Mouse (Mus musculus) heart, postnatal 4 days (tissue): ENCODE data around the gene Efcab6. TPM values are rescaled to one million over a fixed set of nuclear protein-coding genes. Genes with fewer than 3 reads are reported as not detected.

Experiments
- DNase-seq: peaks from one replicate; pipeline ENCODE4 v3.0.0; 2021
- total RNA-seq, 2 experiments: library from RNA; stranded (reverse); gene quantifications; 2 replicates each; pipeline ENCODE4 v1.2.3; 2021

Efcab6 gene
- total RNA-seq, 2 experiments from 2014 or later: not detected

GRCm38 (mm10) chr15:84058841-84059240 lies 6.3 kb downstream of the Efcab6 start:
- no peak for DNase-seq

DNA sequence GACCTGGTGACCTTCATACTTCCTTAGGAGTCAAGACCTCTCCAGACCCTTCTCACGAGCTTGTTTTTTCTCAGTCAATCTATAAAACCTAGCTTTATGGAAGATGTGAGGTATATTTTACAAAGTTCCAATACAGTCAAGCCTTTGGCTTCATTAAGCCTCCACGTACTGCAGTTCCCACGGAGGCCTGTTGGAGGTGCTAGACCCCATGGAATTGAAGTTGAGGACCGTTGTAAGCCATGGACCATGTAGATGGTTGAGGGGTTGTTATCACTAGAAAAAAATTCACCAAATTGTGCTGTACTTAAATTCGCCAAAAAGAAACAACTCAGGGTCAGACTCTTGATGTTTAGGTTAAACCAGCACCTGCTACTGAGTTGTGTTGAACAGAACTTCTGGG lies 9.1 kb downstream of the Efcab6 start:
- DNase-seq: no peak

DNA sequence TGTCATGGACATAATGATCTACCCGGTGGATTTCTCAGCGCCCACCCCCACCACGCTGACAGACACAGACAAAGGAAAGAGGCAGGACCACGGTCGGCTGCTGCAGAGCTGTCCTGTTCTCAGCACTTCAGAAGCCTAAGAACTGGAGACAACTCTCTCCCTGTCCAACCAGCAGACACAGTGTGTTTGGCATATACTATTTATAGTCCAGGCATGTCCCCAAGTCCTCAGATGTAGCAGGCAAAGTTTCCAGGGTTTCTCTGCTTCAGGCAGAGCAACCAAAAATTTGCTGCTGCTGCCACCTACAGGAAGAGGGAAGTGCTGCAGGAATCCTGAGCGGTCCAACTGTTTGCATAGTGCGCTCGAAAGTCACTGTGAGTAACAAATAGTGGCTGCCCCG lies 11.3 kb downstream of the Efcab6 start:
- peak; percentile 89 for DNase-seq

- no peak for DNase-seq
These were observed 11.9 kb downstream of the Efcab6 start for GRCm38 (mm10) chr15:84053240-84053639.

GRCm38 (mm10) chr15:84052390-84052789 lies 12.8 kb downstream of the Efcab6 start:
- DNase-seq: no peak

- DNase-seq: peak; percentile 17
These were observed 15.6 kb downstream of the Efcab6 start for GRCm38 (mm10) chr15:84049570-84049969.

- DNase-seq: no peak
These were observed 19.6 kb downstream of the Efcab6 start for GRCm38 (mm10) chr15:84045562-84045961.

DNA sequence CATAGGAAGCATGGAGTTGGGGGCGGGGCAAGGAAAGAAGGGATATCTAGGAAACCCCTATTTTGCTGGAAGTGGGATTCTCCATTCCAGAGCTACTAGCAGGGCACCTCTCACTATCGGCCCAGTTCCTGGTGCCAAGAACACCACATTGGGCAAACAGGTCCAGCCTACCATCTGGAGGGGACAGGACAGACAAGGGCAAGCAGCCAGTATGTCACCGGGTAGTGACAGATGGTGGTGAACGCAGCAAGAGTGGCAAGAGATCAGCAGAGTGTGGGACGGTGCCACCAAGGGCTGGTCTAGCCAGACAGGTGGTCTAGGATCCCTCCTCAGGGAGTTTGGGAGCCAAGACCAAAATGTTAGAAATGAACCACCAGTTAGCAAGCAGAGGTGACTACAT lies 28.1 kb downstream of the Efcab6 start:
- DNase-seq: no peak

DNA sequence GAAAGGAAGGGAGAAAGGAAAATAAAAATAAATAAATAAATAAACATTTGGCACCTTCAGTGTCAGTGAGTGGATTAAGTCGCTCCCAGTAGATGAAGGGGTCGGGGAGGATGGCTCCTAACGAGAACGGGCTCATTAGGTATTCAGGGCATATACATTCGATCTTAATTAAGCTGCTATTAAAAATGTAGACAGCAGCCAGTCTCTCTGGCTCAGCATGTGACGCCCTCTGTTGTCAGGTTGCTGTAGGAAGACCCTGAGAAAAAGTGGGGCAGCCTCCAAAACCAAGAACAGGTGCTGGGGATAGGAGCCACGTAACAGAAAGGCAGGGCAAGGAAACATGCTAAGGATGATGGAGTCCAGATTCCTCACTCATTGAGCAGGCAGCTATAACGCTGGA lies 39.5 kb downstream of the Efcab6 start:
- DNase-seq: no peak

DNA sequence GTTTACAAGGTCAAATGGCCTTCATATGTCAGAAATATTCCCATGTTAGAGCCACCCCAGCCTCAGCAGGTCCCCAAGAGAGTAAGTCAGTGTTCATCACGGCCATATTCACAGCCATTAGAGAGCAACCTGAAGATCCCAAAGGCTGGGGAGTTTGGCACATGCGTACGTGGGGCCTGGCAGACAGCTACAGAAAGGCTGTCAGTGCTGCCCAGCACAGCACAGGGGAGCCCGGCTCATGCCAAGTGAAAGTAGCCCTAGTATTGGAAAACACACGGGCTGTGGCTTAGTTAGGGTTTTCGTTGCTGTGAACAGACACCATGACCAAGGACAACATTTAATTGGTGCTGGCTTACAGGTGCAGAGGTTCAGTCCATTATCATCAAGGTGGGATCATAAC lies 40.3 kb downstream of the Efcab6 start:
- no peak for DNase-seq

- no peak for DNase-seq
These were observed 55.7 kb downstream of the Efcab6 start for GRCm38 (mm10) chr15:84009366-84010083.

- DNase-seq: no peak
These were observed 60.9 kb downstream of the Efcab6 start for GRCm38 (mm10) chr15:84004306-84004705.

GRCm38 (mm10) chr15:83999071-83999470 lies 66.1 kb downstream of the Efcab6 start:
- no peak for DNase-seq

- DNase-seq: no peak
These were observed 66.6 kb downstream of the Efcab6 start for GRCm38 (mm10) chr15:83998586-83998985.

GRCm38 (mm10) chr15:83998115-83998514 lies 67.1 kb downstream of the Efcab6 start:
- DNase-seq: peak; percentile 15

- peak; percentile 21 for DNase-seq
These were observed 67.6 kb downstream of the Efcab6 start for GRCm38 (mm10) chr15:83997550-83997949.

GRCm38 (mm10) chr15:83996864-83997263 lies 68.3 kb downstream of the Efcab6 start:
- DNase-seq: no peak

DNA sequence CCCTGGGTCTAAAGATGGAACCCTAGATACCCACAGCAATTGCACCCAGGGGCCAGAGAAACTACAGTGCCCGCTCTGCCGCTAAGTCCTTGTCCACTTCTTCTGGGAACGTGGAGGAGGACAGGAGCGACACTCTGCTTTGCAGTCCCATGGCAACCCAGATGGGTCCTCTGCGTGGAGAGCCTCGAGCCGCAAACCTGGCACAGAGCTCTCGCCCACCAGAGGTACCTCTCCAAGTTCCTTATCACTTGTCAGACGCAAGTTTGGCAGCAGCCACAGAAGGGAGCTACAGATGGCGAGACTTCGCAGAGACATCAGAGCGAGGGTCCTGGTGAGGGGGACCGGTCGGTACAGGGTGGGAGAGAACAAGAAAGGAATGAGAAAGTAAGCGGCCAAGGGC lies 73.0 kb downstream of the Efcab6 start:
- no peak for DNase-seq

DNA sequence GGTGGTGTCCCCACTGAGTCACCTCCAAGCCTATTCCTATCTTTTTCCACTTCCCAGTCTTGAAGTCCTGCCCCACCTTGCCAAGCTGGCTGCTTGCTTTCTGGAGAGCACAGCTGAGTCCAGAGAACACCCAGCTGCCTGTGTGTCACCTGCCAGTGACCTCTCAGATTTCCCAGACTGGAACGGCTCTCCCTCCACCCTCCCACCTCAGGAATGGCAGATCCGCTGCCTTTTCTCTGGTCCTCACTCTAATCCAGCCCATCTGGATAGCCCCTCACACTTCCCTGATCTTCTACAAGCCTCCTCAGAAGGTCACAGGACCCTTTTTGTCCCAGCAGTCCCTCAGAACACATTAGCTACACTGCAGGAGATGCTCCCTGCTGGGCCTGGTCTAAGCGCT lies 73.7 kb downstream of the Efcab6 start:
- DNase-seq: no peak

DNA sequence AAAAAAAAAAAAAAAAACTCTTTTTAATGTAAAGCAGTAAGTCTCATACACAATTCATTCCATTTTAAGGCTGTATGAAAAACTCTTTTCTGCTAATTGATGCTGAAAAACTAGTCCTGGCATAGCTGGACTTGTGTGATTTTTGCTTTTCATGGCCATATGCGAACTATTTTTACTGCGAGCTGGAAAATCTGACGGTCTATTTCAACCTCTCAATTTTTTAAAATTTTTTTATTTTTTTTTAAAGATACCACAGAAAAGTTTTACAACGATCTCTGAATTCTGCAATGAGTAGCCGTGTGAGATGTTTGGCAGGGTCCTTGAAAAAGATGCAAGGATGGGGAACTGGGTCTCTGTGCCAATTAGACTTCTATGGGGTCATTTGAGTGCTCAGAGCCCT lies 75.9 kb downstream of the Efcab6 start:
- no peak for DNase-seq

GRCm38 (mm10) chr15:83988087-83988486 lies 77.1 kb downstream of the Efcab6 start:
- no peak for DNase-seq

DNA sequence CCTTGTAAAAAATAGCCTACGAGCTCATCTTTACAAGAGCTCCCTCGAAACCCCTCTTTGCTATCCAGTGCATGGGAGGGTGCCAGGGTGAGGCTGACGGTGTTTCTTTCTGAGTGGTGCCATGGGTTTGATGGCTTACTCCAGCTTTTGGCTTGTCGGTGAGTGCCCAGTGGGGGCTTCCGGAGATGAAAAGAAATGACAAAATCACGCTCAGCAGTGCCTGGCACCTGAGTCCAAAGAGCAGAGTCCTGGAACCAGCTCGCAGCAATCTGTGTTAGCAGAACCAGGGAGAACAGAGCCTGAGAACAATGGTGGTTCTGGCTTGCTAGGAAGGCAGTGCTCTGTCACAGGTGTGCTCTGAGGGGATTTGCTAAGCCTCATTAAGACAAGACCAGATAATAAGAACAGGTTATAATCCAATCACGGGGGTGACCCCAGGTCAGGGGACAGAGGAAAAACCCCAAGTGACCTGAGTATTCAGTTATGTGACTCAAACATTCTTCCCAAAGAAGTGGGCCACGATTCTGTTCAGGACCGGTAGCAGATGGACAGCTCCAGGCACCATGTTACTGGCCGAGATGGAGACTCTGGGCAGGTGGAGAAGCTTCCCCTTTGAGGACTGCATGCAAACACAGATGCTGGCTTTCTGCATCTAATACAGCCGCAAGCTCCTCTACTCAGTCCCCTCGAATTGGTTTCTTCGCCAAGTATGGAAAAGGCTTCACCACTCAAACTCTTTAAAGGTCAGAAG lies 82.8 kb downstream of the Efcab6 start:
- peak; percentile 16 for DNase-seq

DNA sequence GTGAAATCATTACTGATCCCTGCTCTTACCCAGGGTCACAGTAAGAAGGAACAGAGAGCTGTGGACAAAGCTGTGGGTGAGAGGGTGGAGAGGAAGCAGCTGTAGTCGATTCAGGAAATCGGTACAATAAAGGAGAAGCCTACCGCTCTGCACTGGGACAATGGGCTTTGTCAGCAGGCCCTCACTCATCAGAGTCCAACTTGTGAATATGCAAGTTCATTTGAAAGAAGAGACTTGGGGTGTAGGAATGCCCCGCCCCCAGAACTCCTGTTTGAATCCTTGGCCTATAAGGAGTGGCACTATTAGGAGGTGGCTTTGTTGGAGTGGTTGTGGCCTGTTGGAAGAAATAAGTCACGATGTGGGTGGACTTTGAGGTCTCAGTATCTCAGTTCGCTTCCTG lies 86.3 kb downstream of the Efcab6 start:
- no peak for DNase-seq

GRCm38 (mm10) chr15:83977108-83977507 lies 88.1 kb downstream of the Efcab6 start:
- DNase-seq: no peak
